Mouse (Mus musculus) urinary bladder, postnatal 14 days (tissue): ENCODE results near the gene Pbx1.
A peak's percentile ranks its signal among the peaks of the same experiment; 100 is the strongest.
"Not testable (repeated sequence)": the region's sequence is repeated elsewhere in the genome, so short reads cannot be mapped to it uniquely, and the experiment has no call there.

Experiments used
- DNase-seq: peaks from one replicate; pipeline ENCODE4 v3.0.0; 2021; ENCODE audit warnings: low spot score

Pbx1 gene

GRCm38 (mm10) chr1:168432232-168432280 lies at the start of gene Pbx1:
Gene Pbx1, minus strand, starts transcription at chr1:168432270.
- not testable (repeated sequence) for DNase-seq

DNA sequence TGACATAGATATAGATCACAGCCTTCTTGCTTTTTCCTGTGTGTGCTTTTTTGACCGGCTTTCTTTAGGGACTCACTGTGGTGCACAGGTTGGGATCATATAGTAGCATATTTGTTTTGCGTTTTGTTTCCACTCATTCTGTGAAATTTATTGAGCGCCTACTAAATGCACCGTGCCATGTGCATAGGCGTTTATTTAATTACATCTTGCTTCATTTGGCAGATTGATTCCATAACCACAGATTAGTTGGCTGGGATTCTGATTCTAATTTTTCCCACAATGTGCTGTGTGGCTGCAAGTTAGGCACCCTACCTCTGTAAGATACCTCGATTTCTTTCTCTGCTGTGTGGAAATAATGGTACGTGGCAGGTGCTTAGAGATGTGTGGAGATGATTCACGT lies 47.6 kb upstream of the Pbx1 start:
- DNase-seq: no peak

DNA sequence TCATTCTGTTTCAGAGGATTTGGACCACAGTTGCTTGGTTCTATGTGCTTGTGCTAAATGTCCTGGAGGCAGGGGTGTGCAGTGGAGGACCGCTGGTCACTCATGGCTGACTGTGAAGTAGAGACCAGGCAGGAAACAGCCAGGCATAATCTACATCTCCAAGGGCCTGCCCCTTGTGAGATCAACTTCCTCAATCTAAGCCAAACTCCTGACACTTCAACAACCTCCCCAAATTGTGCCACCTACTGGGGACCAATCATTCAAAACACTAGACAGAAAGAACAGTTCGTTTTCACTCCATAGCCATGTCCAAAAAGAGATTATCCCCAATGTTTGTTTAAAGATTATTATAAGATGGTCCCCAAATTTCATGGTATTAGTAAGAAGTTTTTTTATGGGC lies 46.8 kb upstream of the Pbx1 start:
- no peak for DNase-seq

DNA sequence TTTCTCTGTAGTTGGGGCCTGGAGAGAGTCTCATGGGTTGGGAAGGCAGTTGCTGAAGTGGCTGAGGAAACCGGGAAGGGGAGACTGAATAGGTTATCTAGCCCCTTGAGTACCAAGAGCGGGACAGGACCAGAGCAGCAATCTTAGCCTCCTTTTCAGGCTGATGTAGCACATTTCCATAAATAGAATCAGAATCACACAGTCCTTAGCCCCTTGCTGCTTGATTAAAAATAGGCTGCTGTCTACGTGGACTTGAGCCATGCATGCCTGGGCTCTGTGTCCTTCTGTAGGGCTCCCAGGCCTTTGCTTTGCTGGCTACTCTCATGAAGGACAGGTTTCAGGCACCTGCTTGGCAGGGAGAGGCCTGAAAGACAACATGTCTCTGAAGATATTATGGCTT lies 44.8 kb upstream of the Pbx1 start:
- DNase-seq: no peak

GRCm38 (mm10) chr1:168476216-168476897 lies 44.3 kb upstream of the Pbx1 start:
- no peak for DNase-seq

DNA sequence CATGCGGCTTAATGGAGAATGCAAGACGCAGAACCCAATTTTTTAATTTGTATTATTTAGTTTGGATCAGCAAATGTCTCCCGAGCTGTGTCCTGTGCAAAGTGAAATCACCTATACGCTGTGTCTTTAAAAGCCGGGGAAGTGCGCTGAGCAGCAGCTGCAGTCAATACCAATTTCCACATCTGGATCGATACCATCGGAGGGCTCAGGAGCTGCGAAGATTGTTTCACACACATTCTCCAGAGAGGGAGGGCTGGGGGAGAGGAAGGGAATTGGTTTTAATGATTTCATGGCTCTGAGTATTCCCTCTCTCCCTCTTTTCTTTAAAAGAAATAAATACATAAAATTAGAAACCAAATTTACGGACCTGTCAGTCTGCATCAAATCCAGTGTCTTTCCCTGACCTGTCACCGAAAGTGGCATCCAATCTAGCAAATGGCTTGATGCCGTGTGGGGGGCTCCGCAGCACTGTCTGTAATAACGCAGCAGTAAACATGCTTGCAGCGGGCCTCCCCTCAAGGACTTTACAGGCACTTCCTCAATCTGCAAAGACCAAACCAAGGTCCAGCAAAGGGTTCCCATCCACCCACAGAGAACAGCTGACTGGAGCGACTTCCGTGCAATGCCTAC lies 43.6 kb upstream of the Pbx1 start:
- DNase-seq: no peak

DNA sequence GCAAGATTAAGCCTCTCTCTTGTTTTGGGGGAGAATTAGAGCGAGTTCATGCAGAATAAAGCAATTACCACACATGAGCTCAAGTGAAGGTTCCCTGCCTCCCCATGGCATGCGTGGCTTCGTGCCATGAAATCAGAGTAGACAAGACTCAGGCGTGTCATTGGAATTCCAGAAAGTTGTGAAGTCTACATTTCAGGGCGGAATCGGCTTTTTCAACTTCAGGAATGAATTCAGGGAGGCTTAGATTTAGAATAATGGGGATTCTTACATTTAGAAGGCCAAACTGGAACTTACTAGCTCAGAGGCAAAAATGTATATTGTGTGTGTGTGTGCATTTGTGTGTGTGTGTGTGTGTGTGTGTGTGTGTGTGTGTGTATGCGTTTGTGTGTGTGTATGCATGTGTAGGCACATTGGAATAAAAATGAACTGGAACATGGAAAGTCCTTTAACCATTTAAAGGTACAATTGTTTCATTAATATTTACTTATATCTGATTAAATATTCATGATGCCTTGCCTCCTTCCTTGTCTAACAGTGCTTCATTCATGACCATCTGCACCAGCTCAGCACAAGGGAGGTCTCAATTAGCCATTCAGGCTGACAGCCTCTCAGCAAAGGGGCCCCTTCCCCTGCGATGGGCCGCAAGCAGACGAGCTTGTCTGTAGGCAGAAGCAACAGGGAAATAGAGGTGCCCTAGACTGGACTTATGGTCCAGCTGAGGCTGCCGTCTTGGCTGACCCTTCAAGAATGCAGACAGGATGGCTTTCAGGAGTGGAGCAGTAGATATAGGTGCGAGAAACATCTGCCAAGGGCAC lies 41.4 kb upstream of the Pbx1 start:
- DNase-seq: peak; percentile 58

- no peak for DNase-seq
Measured at GRCm38 (mm10) chr1:168472545-168473254, 40.6 kb upstream of the Pbx1 start.

DNA sequence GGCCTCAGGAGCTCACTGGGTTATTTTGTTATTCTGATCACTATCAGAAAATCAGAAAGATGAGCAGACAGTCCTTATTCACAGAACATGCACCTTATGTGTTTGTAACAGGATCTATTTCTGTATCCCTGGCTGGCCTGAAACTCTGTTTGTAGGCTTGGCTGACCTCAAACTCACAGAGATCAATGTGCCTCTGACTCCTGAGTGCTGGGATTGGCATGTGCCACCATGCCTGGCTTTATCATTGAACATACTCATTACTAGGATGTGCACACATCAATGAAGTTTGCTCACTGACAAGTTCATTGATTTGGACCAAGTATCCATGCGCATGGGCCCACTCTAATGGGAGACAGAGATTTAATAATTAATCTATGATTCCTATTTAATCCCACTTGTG lies 27.4 kb upstream of the Pbx1 start:
- no peak for DNase-seq

DNA sequence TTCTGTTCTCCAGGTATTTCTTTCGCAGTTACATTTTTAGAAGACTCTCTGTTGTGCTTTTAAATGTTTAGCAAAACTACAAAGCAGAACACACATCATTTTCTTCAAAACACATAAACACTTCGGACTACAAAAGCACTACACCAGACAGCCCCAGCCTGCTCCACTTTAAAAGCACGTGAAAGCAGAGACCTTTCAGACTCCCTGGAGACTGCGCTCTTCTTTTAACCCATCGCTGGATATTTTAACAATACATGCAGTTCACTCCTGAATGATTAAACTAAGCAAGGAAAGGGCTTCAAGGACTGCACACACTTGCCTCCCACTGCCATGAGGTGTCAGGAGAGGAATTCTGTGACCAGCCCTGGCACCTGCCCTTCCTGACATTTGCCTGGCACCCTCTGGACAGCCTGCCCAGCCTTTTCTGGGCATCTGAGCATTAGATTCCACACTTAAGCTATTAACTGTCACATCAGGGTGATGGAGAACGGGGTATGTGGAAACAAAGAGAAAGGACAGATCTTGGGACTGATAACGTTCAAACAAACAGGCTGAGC lies 25.2 kb upstream of the Pbx1 start:
- DNase-seq: no peak

DNA sequence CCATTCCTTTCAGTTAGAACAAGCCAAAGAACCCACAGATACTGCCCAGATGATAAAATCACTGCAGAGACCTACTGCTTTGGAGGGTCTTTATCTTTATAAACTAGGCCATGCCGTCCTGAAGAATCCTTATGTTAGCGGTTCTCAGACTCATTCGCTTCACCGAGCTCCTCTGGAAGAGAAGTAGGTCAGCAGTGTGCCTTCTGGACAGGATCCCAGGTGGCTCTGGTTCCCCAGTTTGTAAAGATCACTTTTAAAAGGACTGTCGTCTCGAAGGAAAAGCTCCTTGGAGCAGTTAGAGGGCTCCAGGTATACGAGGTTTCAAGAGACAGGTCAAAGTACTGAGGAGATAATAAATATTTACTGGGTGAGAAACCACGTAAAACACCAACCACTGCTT lies 23.1 kb upstream of the Pbx1 start:
- no peak for DNase-seq

DNA sequence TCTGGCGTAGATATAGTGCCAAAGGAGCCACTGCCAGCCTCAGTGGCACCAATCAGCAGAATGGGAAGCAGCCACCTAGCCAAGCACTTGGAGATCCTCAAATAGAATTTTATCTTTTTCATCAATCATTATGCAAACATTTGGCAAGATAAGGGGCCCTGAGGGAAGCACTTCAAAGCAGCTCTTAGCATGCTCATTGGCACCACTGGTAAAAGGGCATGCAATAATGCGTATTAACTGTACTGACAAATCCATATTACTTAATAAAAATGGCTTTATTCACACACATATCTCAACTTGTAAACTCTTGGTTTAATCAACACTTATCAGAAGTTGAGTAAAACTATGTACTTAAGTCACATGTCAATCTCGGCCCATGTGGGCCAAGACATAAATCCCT lies 1.6 kb upstream of the Pbx1 start:
- DNase-seq: no peak

GRCm38 (mm10) chr1:168432281-168432725 lies 233 bp upstream of the Pbx1 start:
- peak; percentile 97 for DNase-seq

GRCm38 (mm10) chr1:168431711-168432231 lies 299 bp downstream of the Pbx1 start:
- DNase-seq: peak; percentile 88

- peak; percentile 42 for DNase-seq
Measured at GRCm38 (mm10) chr1:168430868-168431710, 981 bp downstream of the Pbx1 start.

- no peak for DNase-seq
Measured at GRCm38 (mm10) chr1:168429856-168430644, 2.0 kb downstream of the Pbx1 start.

- DNase-seq: no peak
Measured at GRCm38 (mm10) chr1:168429406-168429805, 2.7 kb downstream of the Pbx1 start.

DNA sequence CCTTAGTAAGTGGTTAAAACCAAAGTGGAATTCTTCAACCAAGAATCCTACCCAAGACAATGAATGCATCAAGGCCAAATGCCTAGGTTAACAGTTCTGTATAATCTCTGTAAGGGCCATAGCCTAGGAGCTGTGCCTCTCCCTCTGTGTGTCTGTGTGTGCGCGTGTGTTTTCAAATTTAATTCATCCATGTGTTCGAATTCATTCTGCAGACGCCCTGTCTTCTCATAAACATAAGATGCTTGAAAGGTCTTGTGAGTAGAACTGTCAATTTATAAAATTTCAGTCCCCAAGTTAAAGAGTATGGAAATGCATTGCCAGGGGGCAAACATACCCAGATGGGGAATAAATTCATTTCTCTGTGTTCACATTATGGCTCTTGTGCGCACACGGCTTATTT lies 3.8 kb downstream of the Pbx1 start:
- no peak for DNase-seq

DNA sequence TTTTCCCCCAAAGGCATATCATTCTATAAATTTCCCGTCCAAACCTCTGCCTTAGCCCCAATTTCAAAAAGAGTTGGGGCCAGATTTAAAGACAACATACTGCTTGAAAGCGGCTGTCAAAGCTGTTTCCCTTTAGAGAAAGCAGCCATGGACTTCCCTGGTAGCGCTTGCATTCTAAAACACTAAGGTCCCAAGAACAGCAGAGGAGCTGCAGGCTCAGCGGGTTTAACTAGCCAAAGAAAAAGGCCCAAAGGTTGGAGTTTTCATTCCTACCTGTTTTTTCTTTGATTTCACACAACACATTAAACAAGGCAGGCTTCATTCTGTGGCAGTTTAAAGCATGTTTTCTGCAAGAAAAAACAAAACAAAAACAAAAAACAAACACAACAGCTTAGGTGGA lies 4.5 kb downstream of the Pbx1 start:
- DNase-seq: no peak

- no peak for DNase-seq
Measured at GRCm38 (mm10) chr1:168426900-168427299, 5.2 kb downstream of the Pbx1 start.

DNA sequence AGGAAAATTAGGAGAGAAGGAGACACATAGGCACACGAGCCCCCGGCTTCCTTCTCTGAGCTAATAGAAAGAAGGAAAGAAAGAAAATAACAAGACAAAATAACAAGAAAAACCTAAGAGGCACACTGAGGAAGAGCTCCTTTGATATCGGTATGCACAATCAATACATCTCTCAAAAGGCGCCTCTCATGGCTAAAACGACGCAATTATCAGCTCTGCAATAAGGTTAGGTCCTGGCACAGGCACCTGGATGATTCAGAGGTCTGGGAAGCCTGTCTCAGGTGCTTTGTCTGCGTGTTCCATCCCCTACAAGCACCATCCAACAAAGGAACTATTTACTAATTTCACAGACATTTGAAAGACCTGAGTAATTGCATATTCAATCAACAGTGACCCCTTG lies 5.8 kb downstream of the Pbx1 start:
- no peak for DNase-seq
